Mouse (Mus musculus) CH12.LX (cell line): Measurements from ENCODE around the gene Picalm. TPM values are rescaled to one million over a fixed set of nuclear protein-coding genes. Genes with fewer than 3 reads are reported as not detected.

Experiments
- DNase-seq: peaks from one replicate; pipeline ENCODE4 v3.0.0-alpha.2; 2013; ENCODE audit errors: extremely low read depth
- H3K27ac ChIP-seq: 2 replicates; pipeline ENCODE4 v1.5.1; 2012; ENCODE audit warnings: low read depth, mild to moderate bottlenecking, control low read depth, moderate library complexity; ENCODE audit not compliant: insufficient read depth
- H3K27me3 ChIP-seq: replicated peaks from 2 replicates; pipeline ENCODE3; 2012; ENCODE audit warnings: inconsistent platforms
- H3K36me3 ChIP-seq, 2 experiments: replicated peaks in 1 of 2; 2 replicates each; pipeline versions ENCODE3 to v1.6.1; 2012; ENCODE audit warnings: inconsistent platforms in 1 of 2, low read length in 1 of 2, mild to moderate bottlenecking in 1 of 2, mixed read lengths in 1 of 2, moderate library complexity in 1 of 2; ENCODE audit not compliant: control insufficient read depth in 1 of 2, insufficient read depth in 1 of 2
- H3K4me1 ChIP-seq, 2 experiments: 2 replicates each; pipeline ENCODE4 v1.6.1; 2012; ENCODE audit warnings: inconsistent platforms in 1 of 2, moderate library complexity in 1 of 2; ENCODE audit not compliant: insufficient read depth in 2 of 2, control insufficient read depth in 1 of 2
- H3K4me2 ChIP-seq: 2 replicates; pipeline ENCODE4 v1.6.1; 2012; ENCODE audit warnings: low read depth, mild to moderate bottlenecking, control low read depth; ENCODE audit not compliant: poor library complexity, insufficient read depth, severe bottlenecking
- H3K4me3 ChIP-seq, 3 experiments: fragments of 150-350 bp in 1 of 3; sonication (generic) in 1 of 3; replicated peaks in 1 of 3; 2 replicates each; pipeline versions ENCODE3 to v1.5.1; 2011 to 2012; ENCODE audit warnings: low read depth in 2 of 3, low read length in 2 of 3, mild to moderate bottlenecking in 2 of 3, moderate library complexity in 2 of 3, control low read depth in 1 of 3, improper control_type of control experiment in 1 of 3, inconsistent platforms in 1 of 3, mixed read lengths in 1 of 3; ENCODE audit not compliant: poor library complexity in 1 of 3
- H3K79me2 ChIP-seq: replicated peaks from 2 replicates; pipeline ENCODE4 v1.6.1; 2012; ENCODE audit warnings: mild to moderate bottlenecking, moderate library complexity; ENCODE audit not compliant: control insufficient read depth, poor library complexity, insufficient read depth, severe bottlenecking; ENCODE audit errors: extremely low read depth
- H3K9ac ChIP-seq: 2 replicates; pipeline ENCODE4 v1.6.1; 2012; ENCODE audit warnings: low read depth, mild to moderate bottlenecking, control low read depth, moderate library complexity; ENCODE audit not compliant: insufficient read depth
- H3K9me3 ChIP-seq: replicated peaks from 2 replicates; pipeline ENCODE3; 2012; ENCODE audit warnings: low read length, inconsistent platforms, mixed read lengths
- BHLHE40 ChIP-seq: IDR thresholded peaks from 2 replicates; pipeline ENCODE4 v1.6.1; 2011; ENCODE audit warnings: mild to moderate bottlenecking, low read depth, low read length, improper control_type of control experiment
- CHD2 ChIP-seq: IDR thresholded peaks from 2 replicates; pipeline ENCODE4 v1.6.1; 2011; ENCODE audit warnings: low read length, improper control_type of control experiment
- CTCF ChIP-seq, 2 experiments: IDR thresholded peaks in 1 of 2; conservative IDR thresholded peaks in 1 of 2; 2 replicates each; pipeline ENCODE4 v1.5.1; 2011 to 2012; ENCODE audit warnings: low read depth in 2 of 2, low read length in 2 of 2, improper control_type of control experiment in 1 of 2, inconsistent platforms in 1 of 2, mild to moderate bottlenecking in 1 of 2, moderate library complexity in 1 of 2
- EP300 ChIP-seq: IDR thresholded peaks from 2 replicates; pipeline ENCODE4 v1.6.1; 2011; ENCODE audit warnings: low read length, improper control_type of control experiment
- IRF4 ChIP-seq: IDR thresholded peaks from 2 replicates; pipeline ENCODE4 v1.6.1; 2014; ENCODE audit warnings: low read depth, mild to moderate bottlenecking, inconsistent platforms, low read length, improper control_type of control experiment
- MAZ ChIP-seq: IDR thresholded peaks from 2 replicates; pipeline ENCODE4 v1.6.1; 2012; ENCODE audit warnings: low read depth, mild to moderate bottlenecking, inconsistent platforms, low read length, improper control_type of control experiment, moderate library complexity
- MYC ChIP-seq: IDR thresholded peaks from 2 replicates; pipeline ENCODE4 v1.6.1; 2011; ENCODE audit warnings: low read depth, mild to moderate bottlenecking, improper control_type of control experiment, low read length
- NELFE ChIP-seq: IDR thresholded peaks from 2 replicates; pipeline ENCODE4 v1.6.1; 2011; ENCODE audit warnings: low read depth, low read length, improper control_type of control experiment
- POLR2A ChIP-seq: IDR thresholded peaks from 2 replicates; pipeline ENCODE4 v1.6.1; 2011; ENCODE audit warnings: low read depth, mild to moderate bottlenecking, improper control_type of control experiment, low read length
- SMC3 ChIP-seq: IDR thresholded peaks from 2 replicates; pipeline ENCODE4 v1.6.1; 2011; ENCODE audit warnings: low read depth, low read length, improper control_type of control experiment
- UBTF ChIP-seq: IDR thresholded peaks from 2 replicates; pipeline ENCODE4 v1.6.1; 2012; ENCODE audit warnings: low read depth, mild to moderate bottlenecking, inconsistent platforms, low read length, improper control_type of control experiment, moderate library complexity
- USF1 ChIP-seq: IDR thresholded peaks from 2 replicates; pipeline ENCODE4 v1.6.1; 2014; ENCODE audit warnings: low read depth, mild to moderate bottlenecking, inconsistent platforms, low read length, improper control_type of control experiment
- ZMIZ1 ChIP-seq: IDR thresholded peaks from 2 replicates; pipeline ENCODE4 v1.6.1; 2012; ENCODE audit warnings: low read depth, mild to moderate bottlenecking, inconsistent platforms, low read length, improper control_type of control experiment
- ZNF384 ChIP-seq: IDR thresholded peaks from 2 replicates; pipeline ENCODE4 v1.6.1; 2012; ENCODE audit warnings: low read depth, low read length, improper control_type of control experiment, inconsistent platforms
- dilution Hi-C: fragments of 300-500 bp; cut with MboI; formaldehyde crosslinking; loops from 2 replicates; pipeline ENCODE4 v1.14.3; 2020; ENCODE audit warnings: low sequenced_read_pairs; ENCODE audit not compliant: extremely low pct_unique_long_range_greater_than_20kb, extremely low pct_ligation_motif_present
- in situ Hi-C: fragments of 300-500 bp; cut with MboI; formaldehyde crosslinking; loops from 3 replicates; pipeline ENCODE4 v1.14.3; 2019; ENCODE audit warnings: low sequenced_read_pairs, low pct_ligation_motif_present, low pct_unique_long_range_greater_than_20kb, mixed read lengths
- polyA plus RNA-seq: library from polyadenylated mRNA; unstranded; fragments of >175 nt; gene quantifications from 2 replicates; pipeline ENCODE4 v1.2.1, GENCODE M21; 2012; ENCODE audit warnings: low read depth; ENCODE audit not compliant: insufficient read length
- total RNA-seq, 2 experiments: library from RNA; depleted of rRNA; stranded (reverse); fragments of 300-350 nt in 1 of 2; fragments of >200 nt in 1 of 2; gene quantifications; 2 replicates each; pipeline ENCODE4 v1.2.3; 2012 to 2014

Picalm gene
- total and polyA plus RNA-seq, 3 experiments, result 27.6 to 94.3 (median 53.4) TPM

- DNase-seq, result peak; percentile 46
- H3K4me3 ChIP-seq, result no peak overlapping the region
- H3K9ac ChIP-seq, result no peak overlapping the region
- in situ Hi-C loops, result no loop called here
- dilution Hi-C loops, result no loop called here
- no peaks in the 10 kb centered on the region for H3K79me2 ChIP-seq
- H3K9me3 ChIP-seq, result no peaks in the 10 kb centered on the region
- no peaks in the 10 kb centered on the region for H3K27me3 ChIP-seq
- peak; percentile 55; the same call in 1 of the 2 replicates for TF ChIP-seq IRF4
- peak; percentile 72 for TF ChIP-seq EP300
- no peak for TF ChIP-seq POLR2A
- no peak for TF ChIP-seq SMC3
- TF ChIP-seq BHLHE40, result peak; percentile 58
- H3K36me3 ChIP-seq, result peaks cover 19 to 48% of the 10 kb centered on the region in 2 experiments
- no peak overlapping the region for H3K4me2 ChIP-seq
- peaks cover 0 to 28% of the 10 kb centered on the region in 2 experiments; a peak in 2 of 4 replicates for H3K4me1 ChIP-seq
- H3K27ac ChIP-seq, result no peak overlapping the region
Observed at GRCm38 (mm10) chr7:90173778-90174177, 43.8 kb downstream of the Picalm start.

- Histone ChIP-seq H3K9me3 (no peaks in the 10 kb centered on the region), H3K4me2 (no peak overlapping the region), H3K27me3 (no peaks in the 10 kb centered on the region), H3K4me3 (no peak overlapping the region), H3K36me3 (peaks cover 24 to 52% of the 10 kb centered on the region in 2 experiments), H3K27ac (no peak overlapping the region), H3K9ac (no peak overlapping the region), H3K79me2 (0 out of 2 replicates have a peak, but pooled peaks cover 3% of the 10 kb centered on the region), H3K4me1 (peaks cover 0 to 28% of the 10 kb centered on the region in 2 experiments; a peak in 2 of 4 replicates)
- dilution Hi-C loops (no loop called here), in situ Hi-C loops (no loop called here)
- peak; percentile 19 for DNase-seq
- TF ChIP-seq MYC (no peak), ZMIZ1 (no peak), CHD2 (no peak), USF1 (no peak)
Observed at GRCm38 (mm10) chr7:90175576-90175975, 45.6 kb downstream of the Picalm start.

GRCm38 (mm10) chr7:90180635-90181034, 50.6 kb downstream of the Picalm start:
- peaks cover 23 to 59% of the 10 kb centered on the region in 2 experiments for H3K36me3 ChIP-seq
- 0 out of 2 replicates have a peak, but pooled peaks cover 3% of the 10 kb centered on the region for H3K79me2 ChIP-seq
- no peak overlapping the region for H3K4me2 ChIP-seq
- no peaks in the 10 kb centered on the region for H3K27me3 ChIP-seq
- H3K9me3 ChIP-seq, result no peaks in the 10 kb centered on the region
- H3K9ac ChIP-seq, result no peak overlapping the region
- no peak overlapping the region for H3K4me3 ChIP-seq
- H3K4me1 ChIP-seq, result peaks cover 0 to 11% of the 10 kb centered on the region in 2 experiments; a peak in 2 of 4 replicates
- TF ChIP-seq SMC3, result no peak
- TF ChIP-seq UBTF, result no peak
- TF ChIP-seq CTCF (conservative IDR thresholded peaks at IDR 0.05 in 1 of 2, IDR thresholded peaks at IDR 0.05 in 1 of 2; ENCODE audit: low read depth in 2 of 2, low read length in 2 of 2), result no peak
- TF ChIP-seq NELFE, result no peak
- TF ChIP-seq MAZ, result no peak
- no peak for TF ChIP-seq ZNF384
- no peak overlapping the region for H3K27ac ChIP-seq
- dilution Hi-C loops, result no loop called here
- in situ Hi-C loops, result no loop called here
- DNase-seq, result no peak
